Mouse (Mus musculus): ENCODE data around the gene Apobec1. TPM values are rescaled to one million over a fixed set of nuclear protein-coding genes. Genes with fewer than 3 reads are reported as not detected.

Gene Apobec1
- polyA plus RNA-seq, 1 experiment: 7.5 TPM

DNA sequence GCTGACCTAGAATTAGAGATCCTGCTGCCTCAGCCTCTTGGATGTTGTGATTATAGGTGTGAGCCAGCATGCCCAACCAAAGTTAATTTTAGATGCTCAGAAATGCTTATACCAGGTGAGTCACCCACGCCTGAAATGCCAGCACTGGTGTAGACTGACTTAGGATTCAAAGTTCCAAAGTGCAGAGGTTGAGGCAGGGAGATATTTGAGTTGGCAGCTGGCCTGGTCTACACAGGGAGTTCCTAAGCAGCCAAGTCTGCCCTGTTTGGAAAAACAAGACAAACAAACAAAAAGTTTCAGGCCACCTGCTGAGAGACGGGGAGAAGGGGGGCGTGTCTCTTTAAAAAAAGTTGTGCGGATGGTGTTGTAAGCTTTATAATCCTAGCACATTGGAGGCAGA is 22.9 kb upstream of the Apobec1 start:
- Histone ChIP-seq H3K9me3 (no peaks in the 10 kb centered on the region), H3K4me3 (replicated peaks) (no peak overlapping the region), H3K36me3 (replicated peaks; ENCODE audit: low read length) (no peaks in the 10 kb centered on the region), H3K4me1 (no peaks in the 10 kb centered on the region), H3K27me3 (replicated peaks) (peaks cover 5% of the 10 kb centered on the region)
- TF ChIP-seq FLI1 (IDR thresholded peaks at IDR 0.05; ENCODE audit: low read length) (no peak), GATA1 (IDR thresholded peaks at IDR 0.05; ENCODE audit: borderline replicate concordance, low read length) (no peak)

DNA sequence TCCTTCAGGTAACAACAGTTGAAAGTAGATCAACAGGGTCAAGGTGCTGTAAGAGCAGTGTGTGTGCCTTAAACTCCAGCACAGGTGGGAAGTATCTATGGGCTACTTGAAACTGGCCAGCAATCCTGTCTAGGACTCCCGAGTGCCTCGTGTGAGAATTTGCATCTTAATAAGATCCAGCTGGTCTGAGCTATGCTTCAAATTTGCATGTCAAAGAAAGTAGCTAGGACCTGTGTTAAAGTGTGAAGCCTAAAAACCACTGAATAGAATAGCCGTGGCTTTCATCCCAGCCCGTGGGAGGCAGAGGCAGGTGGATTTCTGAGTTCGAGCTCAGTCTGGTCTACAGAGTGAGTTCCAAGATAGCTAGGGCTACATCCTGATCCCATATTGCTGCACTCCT is 22.2 kb upstream of the Apobec1 start:
- Histone ChIP-seq H3K36me3 (replicated peaks; ENCODE audit: low read length) (no peaks in the 10 kb centered on the region), H3K4me3 (replicated peaks) (no peak overlapping the region), H3K27me3 (replicated peaks) (peaks cover 5% of the 10 kb centered on the region), H3K9me3 (no peaks in the 10 kb centered on the region), H3K4me1 (no peaks in the 10 kb centered on the region)
- TF ChIP-seq GATA1 (IDR thresholded peaks at IDR 0.05; ENCODE audit: borderline replicate concordance, low read length) (no peak), FLI1 (IDR thresholded peaks at IDR 0.05; ENCODE audit: low read length) (no peak)

DNA sequence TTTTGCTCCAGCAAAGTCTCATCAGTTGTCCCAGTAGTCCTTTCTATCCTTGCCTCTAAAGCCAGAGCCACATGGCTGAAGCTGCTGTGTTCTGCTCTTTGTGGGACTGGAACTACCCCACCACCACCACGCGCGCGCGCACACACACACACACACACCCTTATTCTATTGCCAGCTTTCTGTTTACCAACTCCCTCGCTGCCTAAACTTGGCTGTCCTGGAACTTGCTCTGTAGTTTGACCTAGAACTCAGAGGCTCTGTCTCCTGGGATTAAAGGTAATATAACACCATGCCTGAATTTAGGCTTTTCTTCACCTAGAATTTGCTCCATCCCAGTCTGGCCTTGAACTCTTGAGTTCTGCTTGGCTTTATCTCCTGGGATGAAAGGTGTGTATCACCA is 18.8 kb upstream of the Apobec1 start:
- no peak overlapping the region for H3K4me3 ChIP-seq (replicated peaks)
- H3K36me3 ChIP-seq (replicated peaks; ENCODE audit: low read length): no peaks in the 10 kb centered on the region
- peaks cover 2% of the 10 kb centered on the region for H3K27me3 ChIP-seq (replicated peaks)
- no peaks in the 10 kb centered on the region for H3K4me1 ChIP-seq
- no peak for TF ChIP-seq FLI1 (IDR thresholded peaks at IDR 0.05; ENCODE audit: low read length)
- no peak for TF ChIP-seq GATA1 (IDR thresholded peaks at IDR 0.05; ENCODE audit: borderline replicate concordance, low read length)
- H3K9me3 ChIP-seq: no peaks in the 10 kb centered on the region; the same call in 1 of the 2 replicates

DNA sequence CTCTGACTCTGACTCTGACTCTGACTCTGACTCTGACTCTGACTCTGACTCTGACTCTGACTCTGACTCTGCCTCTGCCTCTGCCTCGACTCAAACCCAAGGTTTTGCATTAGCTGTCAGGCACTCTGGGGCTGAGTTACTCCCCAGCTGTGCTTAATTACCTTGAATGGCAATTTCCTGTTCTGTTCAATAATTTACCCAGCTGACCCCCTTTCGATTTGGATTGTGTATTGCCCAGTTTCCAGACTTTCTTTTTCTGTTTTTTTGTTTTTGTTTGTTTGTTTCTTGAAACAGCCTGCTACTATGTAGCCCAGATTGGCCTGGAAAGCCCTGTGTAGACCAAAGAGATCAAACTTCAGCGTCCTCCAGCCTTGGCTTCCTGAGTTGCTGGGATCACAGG is 13.8 kb upstream of the Apobec1 start:
- TF ChIP-seq FLI1 (IDR thresholded peaks at IDR 0.05; ENCODE audit: low read length): no peak
- TF ChIP-seq GATA1 (IDR thresholded peaks at IDR 0.05; ENCODE audit: borderline replicate concordance, low read length): no peak
- Histone ChIP-seq H3K27me3 (replicated peaks) (peaks cover 2% of the 10 kb centered on the region), H3K4me1 (no peaks in the 10 kb centered on the region), H3K36me3 (replicated peaks; ENCODE audit: low read length) (no peaks in the 10 kb centered on the region), H3K4me3 (replicated peaks) (no peak overlapping the region), H3K9me3 (no peaks in the 10 kb centered on the region; the same call in 1 of the 2 replicates)

DNA sequence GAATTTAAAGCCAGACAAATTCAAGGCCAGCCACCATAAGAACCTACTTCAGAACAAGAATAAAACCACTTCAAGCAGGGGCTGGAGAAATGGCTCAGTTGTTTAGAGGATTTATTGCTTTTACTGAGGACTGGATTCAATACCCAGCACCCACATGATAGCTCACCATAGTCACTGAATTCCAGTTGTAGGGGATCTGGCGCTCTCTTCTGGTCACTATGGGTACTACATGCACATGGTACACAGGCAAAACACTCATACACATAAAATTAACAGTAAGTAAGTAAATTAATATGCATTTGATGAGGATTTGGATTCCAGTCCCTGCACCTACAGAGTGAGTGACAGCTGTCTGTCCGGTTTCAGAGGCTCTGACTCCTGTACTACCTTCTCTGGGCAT is 11.8 kb upstream of the Apobec1 start:
- Histone ChIP-seq H3K4me1 (peaks cover 7% of the 10 kb centered on the region), H3K36me3 (replicated peaks; ENCODE audit: low read length) (no peaks in the 10 kb centered on the region), H3K27me3 (replicated peaks) (peaks cover 2% of the 10 kb centered on the region), H3K9me3 (no peaks in the 10 kb centered on the region; the same call in 1 of the 2 replicates), H3K4me3 (replicated peaks) (no peak overlapping the region)
- no peak for TF ChIP-seq GATA1 (IDR thresholded peaks at IDR 0.05; ENCODE audit: borderline replicate concordance, low read length)
- no peak for TF ChIP-seq FLI1 (IDR thresholded peaks at IDR 0.05; ENCODE audit: low read length)

DNA sequence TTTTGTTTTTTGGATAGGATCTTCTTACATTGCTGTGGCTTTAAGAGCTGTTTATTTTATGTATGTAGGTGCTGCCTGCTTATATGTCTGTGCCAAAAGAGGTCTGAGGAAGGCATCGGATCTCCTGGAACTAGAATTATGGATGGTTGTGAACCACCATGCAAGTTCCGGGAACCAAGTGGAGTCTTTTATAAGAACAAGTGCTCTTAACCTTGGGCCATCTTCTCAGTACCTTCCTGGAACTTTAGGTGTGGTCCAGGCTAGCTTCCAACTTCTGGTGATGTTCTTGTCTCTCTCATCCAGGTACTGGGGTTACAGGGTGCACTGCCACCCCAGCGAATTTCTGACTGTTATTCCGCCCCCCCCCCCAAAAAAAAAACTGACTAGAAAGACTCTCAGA is 10.2 kb upstream of the Apobec1 start:
- Histone ChIP-seq H3K36me3 (replicated peaks; ENCODE audit: low read length) (no peaks in the 10 kb centered on the region), H3K4me1 (peaks cover 7% of the 10 kb centered on the region), H3K27me3 (replicated peaks) (no peaks in the 10 kb centered on the region), H3K4me3 (replicated peaks) (no peak overlapping the region), H3K9me3 (no peaks in the 10 kb centered on the region; the same call in 1 of the 2 replicates)
- TF ChIP-seq FLI1 (IDR thresholded peaks at IDR 0.05; ENCODE audit: low read length) (no peak), GATA1 (IDR thresholded peaks at IDR 0.05; ENCODE audit: borderline replicate concordance, low read length) (no peak)

DNA sequence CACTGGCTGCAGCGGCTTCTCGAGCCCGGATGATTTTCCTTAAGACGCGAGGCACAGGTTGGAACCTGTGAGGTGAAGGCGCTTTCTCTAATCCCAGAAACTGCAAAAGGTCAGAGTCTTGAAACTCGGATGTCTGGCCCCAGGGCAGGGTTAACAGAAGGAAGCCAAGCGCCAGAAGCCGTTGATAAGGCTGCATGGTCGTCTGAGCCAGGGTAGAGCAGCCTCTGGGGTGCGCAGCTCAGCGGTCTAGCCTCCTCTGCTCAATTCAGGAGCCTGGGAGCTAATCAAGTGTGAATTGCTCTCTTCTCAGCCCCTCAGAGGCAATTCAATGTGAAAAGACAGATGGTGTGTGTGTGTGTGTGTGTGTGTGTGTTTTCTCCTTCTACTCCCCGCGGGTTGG is 7.5 kb upstream of the Apobec1 start, which contains the start of gene Gdf3:
Gene Gdf3 (minus strand): TSS at position 317 of the 400 bp plus-strand sequence.
- TF ChIP-seq GATA1 (IDR thresholded peaks at IDR 0.05; ENCODE audit: borderline replicate concordance, low read length): no peak
- Histone ChIP-seq H3K4me1 (peaks cover 7% of the 10 kb centered on the region), H3K27me3 (replicated peaks) (no peaks in the 10 kb centered on the region), H3K36me3 (replicated peaks; ENCODE audit: low read length) (no peaks in the 10 kb centered on the region), H3K9me3 (no peaks in the 10 kb centered on the region), H3K4me3 (replicated peaks) (peak within 1 kb of the TSS; percentile 42)

DNA sequence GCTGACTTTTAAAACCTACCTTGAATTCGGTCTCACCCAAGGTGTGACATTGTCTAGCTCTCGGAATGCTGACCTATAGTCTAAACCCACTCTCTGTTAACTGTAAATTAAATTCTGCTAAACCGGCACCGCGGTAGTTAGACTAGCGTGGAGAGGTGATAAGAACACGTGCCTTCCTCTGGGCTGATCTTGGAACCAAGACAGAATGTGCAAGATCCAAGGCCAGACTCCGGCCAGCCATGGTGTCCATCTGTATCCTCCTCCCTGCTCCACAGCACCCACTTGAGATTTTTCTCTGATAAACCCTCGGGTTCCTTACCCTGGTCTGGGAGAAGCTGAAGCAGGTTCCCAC is 7.1 kb upstream of the Apobec1 start:
- Histone ChIP-seq H3K36me3 (replicated peaks; ENCODE audit: low read length) (no peaks in the 10 kb centered on the region), H3K4me1 (peaks cover 10% of the 10 kb centered on the region), H3K9me3 (no peaks in the 10 kb centered on the region), H3K27me3 (replicated peaks) (no peaks in the 10 kb centered on the region), H3K4me3 (replicated peaks) (no peak overlapping the region)
- no peak for TF ChIP-seq GATA1 (IDR thresholded peaks at IDR 0.05; ENCODE audit: borderline replicate concordance, low read length)
- TF ChIP-seq FLI1 (IDR thresholded peaks at IDR 0.05; ENCODE audit: low read length): no peak

DNA sequence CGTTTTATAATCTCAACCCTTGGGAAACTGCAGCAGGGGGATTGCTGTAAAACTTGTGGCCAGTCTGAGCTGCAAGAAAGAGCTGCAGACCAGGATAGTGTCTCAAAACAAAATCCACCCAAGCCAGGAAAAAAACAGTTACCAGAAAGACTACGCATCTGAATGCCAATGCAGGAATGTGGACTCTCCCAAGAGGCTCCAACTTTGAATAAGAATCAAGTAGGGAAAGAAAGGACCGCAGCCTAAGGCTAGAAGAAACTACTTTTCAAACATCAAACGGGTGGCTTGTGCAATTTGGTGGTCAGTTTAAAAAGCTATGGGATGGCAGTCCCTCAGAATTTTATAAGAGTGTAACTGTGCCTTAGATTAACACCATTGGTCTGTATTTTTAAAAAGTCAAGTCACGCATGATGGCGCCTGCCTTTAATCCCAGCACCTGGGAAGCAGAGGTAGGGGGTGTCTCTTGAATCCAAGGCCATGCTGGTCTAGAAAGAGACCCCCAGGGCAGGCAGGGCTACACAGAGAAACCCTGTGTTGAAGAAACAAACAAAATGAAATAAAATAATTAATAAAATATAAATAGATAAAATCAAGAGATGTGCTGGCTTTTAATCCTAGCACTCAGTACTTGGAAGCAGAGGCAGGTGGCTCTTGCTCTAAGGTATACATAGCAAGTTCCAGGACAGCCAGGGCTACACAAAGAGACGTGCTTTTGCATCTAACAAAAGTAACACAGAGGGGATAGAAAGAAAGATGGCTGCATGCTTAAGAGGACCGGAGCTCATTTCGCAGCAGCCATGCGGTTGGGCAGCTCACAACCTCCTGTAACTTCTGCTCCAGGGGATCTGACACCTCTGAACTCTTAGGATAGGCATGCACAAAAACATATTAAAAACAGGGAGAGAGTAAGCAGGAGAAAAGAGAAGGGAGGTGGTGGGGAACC is 6.5 kb upstream of the Apobec1 start:
- H3K4me3 ChIP-seq (replicated peaks): no peak overlapping the region
- H3K27me3 ChIP-seq (replicated peaks): no peaks in the 10 kb centered on the region
- H3K4me1 ChIP-seq: peaks cover 10% of the 10 kb centered on the region
- TF ChIP-seq FLI1 (IDR thresholded peaks at IDR 0.05; ENCODE audit: low read length) (no peak), GATA1 (IDR thresholded peaks at IDR 0.05; ENCODE audit: borderline replicate concordance, low read length) (no peak)
- H3K9me3 ChIP-seq: no peaks in the 10 kb centered on the region
- no peaks in the 10 kb centered on the region for H3K36me3 ChIP-seq (replicated peaks; ENCODE audit: low read length)

DNA sequence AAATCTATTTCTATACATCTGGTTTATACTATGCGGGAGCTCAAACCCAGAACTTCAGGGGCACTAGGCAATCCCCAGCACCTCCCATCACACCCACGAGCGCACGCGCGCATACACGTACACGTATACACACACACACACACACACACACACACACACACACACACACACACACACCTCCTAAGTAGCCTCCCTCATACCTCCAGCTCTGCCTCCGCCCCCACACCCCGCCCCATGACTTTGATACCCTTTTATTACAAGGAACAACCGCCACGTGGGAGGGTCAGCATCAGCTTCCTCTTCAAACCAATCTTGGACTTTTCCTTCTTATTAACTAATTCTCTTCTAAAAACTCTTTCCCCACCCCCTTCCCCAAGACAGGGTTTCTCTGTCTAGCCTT is 5.5 kb upstream of the Apobec1 start:
- no peaks in the 10 kb centered on the region for H3K27me3 ChIP-seq (replicated peaks)

More for the DNA sequence above, 5.5 kb upstream of the Apobec1 start:
- no peaks in the 10 kb centered on the region for H3K36me3 ChIP-seq (replicated peaks; ENCODE audit: low read length)
- no peaks in the 10 kb centered on the region for H3K9me3 ChIP-seq
- H3K4me3 ChIP-seq (replicated peaks): no peak overlapping the region
- TF ChIP-seq FLI1 (IDR thresholded peaks at IDR 0.05; ENCODE audit: low read length) (no peak), GATA1 (IDR thresholded peaks at IDR 0.05; ENCODE audit: borderline replicate concordance, low read length) (no peak)
- H3K4me1 ChIP-seq: peaks cover 13% of the 10 kb centered on the region
